Mouse (Mus musculus) erythroblast, adult 5-6 weeks (primary cell): ENCODE measurements around the gene Khk. TPM values are rescaled to one million over a fixed set of nuclear protein-coding genes. Genes with fewer than 3 reads are reported as not detected.

Experiments used
- ATAC-seq: replicated peaks from 2 replicates; pipeline ENCODE4 v1.8.0; 2016; ENCODE audit warnings: moderate number of reproducible peaks, mild to moderate bottlenecking, moderate TSS enrichment, inconsistent platforms; ENCODE audit not compliant: poor library complexity, low FRiP score, severe bottlenecking
- total RNA-seq, 2 experiments: library from RNA; stranded (forward) in 1 of 2; stranded (reverse) in 1 of 2; fragments of 150-400 nt in 1 of 2; fragments of 200-764, 138-1000 nt in 1 of 2; gene quantifications; 2 replicates each; pipeline versions ENCODE4 v1.2.3 to v1.2.4; 2015 to 2017; ENCODE audit warnings: low replicate concordance in 2 of 2

The Khk gene
- total RNA-seq, 2 experiments from 2014 or later = 8.1 to 9.2 TPM

- ATAC-seq = no peak
These were observed 9.6 kb downstream of the Khk start for GRCm38 (mm10) chr5:30930846-30931245.

GRCm38 (mm10) chr5:30931378-30931777 is 10.1 kb downstream of the Khk start:
- no peak for ATAC-seq

- ATAC-seq = no peak
These were observed 12.5 kb downstream of the Khk start for GRCm38 (mm10) chr5:30933705-30934104.

GRCm38 (mm10) chr5:30934725-30935461 is 13.7 kb downstream of the Khk start:
- no peak for ATAC-seq

GRCm38 (mm10) chr5:30943004-30943403 is 21.8 kb downstream of the Khk start:
- ATAC-seq = no peak

GRCm38 (mm10) chr5:30944344-30944743 is 23.1 kb downstream of the Khk start:
- ATAC-seq = no peak

GRCm38 (mm10) chr5:30944956-30945781 is 23.9 kb downstream of the Khk start, which contains the start of gene Cgref1:
Cgref1 (minus strand) TSS chr5:30945591.
- ATAC-seq = no peak

GRCm38 (mm10) chr5:30948620-30949019 is 27.4 kb downstream of the Khk start:
- no peak for ATAC-seq

GRCm38 (mm10) chr5:30949654-30950326 is 28.6 kb downstream of the Khk start:
- peak; percentile 89 for ATAC-seq

GRCm38 (mm10) chr5:30950451-30950850 is 29.2 kb downstream of the Khk start:
- no peak for ATAC-seq

GRCm38 (mm10) chr5:30950922-30951321 is 29.7 kb downstream of the Khk start:
- ATAC-seq = no peak

- no peak for ATAC-seq
These were observed 30.5 kb downstream of the Khk start for GRCm38 (mm10) chr5:30951706-30952105.

- no peak for ATAC-seq
These were observed 31.3 kb downstream of the Khk start for GRCm38 (mm10) chr5:30952551-30952950.

GRCm38 (mm10) chr5:30954065-30954464 is 32.8 kb downstream of the Khk start:
- ATAC-seq = no peak

- ATAC-seq = no peak
These were observed 33.3 kb downstream of the Khk start for GRCm38 (mm10) chr5:30954556-30954955.

- no peak for ATAC-seq
These were observed 34.5 kb downstream of the Khk start for GRCm38 (mm10) chr5:30955751-30956150.

GRCm38 (mm10) chr5:30957891-30958290 is 36.7 kb downstream of the Khk start:
- no peak for ATAC-seq

GRCm38 (mm10) chr5:30959198-30959854 is 38.1 kb downstream of the Khk start:
- peak; percentile 23 for ATAC-seq

GRCm38 (mm10) chr5:30959966-30960501 is 38.8 kb downstream of the Khk start, which contains the start of gene Preb:
Preb (minus strand) TSS chr5:30960361.
- peak; percentile 96 for ATAC-seq

GRCm38 (mm10) chr5:30960814-30961213 is 39.6 kb downstream of the Khk start:
- ATAC-seq = no peak
